Mouse (Mus musculus) stomach, postnatal 0 days (tissue): ENCODE measurements at regions not wholly inside any gene's neighbourhood (a gene's known extent, or its start where the extent isn't known, plus 50 kb on each side); places are given as distances from the start of the nearest gene placed in this dataset.

Experiments
- ATAC-seq: fragments of 200-750 bp; cut with Nextera tagmentation; 2 replicates; pipeline ENCODE4 v1.8.0; 2017; ENCODE audit not compliant: low FRiP score, low TSS enrichment
- DNase-seq: peaks from one replicate; pipeline ENCODE4 v3.0.0-alpha.2; 2016; ENCODE audit warnings: low spot score
- H3K27ac ChIP-seq: fragments of 300-500 bp; sonication (generic); replicated peaks from 2 replicates; pipeline ENCODE4 v1.5.1; 2014; ENCODE audit warnings: mild to moderate bottlenecking, control low read depth
- H3K27me3 ChIP-seq: fragments of 300-500 bp; sonication (generic); 2 replicates; pipeline ENCODE4 v1.6.1; 2014; ENCODE audit warnings: low read length; ENCODE audit not compliant: control insufficient read depth, insufficient read depth
- H3K36me3 ChIP-seq: fragments of 300-500 bp; sonication (generic); 2 replicates; pipeline ENCODE4 v1.6.1; 2014; ENCODE audit warnings: low read length, mixed read lengths; ENCODE audit not compliant: control insufficient read depth, insufficient read depth
- H3K4me1 ChIP-seq: fragments of 300-500 bp; sonication (generic); replicated peaks from 2 replicates; pipeline ENCODE4 v1.6.1; 2014; ENCODE audit warnings: antibody characterized with exemption; ENCODE audit not compliant: control insufficient read depth, insufficient read depth
- H3K4me2 ChIP-seq: fragments of 300-500 bp; sonication (generic); replicated peaks from 2 replicates; pipeline ENCODE4 v1.6.1; 2014; ENCODE audit warnings: low read depth, mild to moderate bottlenecking, control low read depth, moderate library complexity
- H3K4me3 ChIP-seq: fragments of 300-500 bp; sonication (generic); 2 replicates; pipeline ENCODE4 v1.5.1; 2014; ENCODE audit warnings: low read depth, low read length, control low read depth
- H3K9ac ChIP-seq: fragments of 300-500 bp; sonication (generic); 2 replicates; pipeline ENCODE4 v1.6.1; 2014; ENCODE audit warnings: mild to moderate bottlenecking, low read length, control low read depth, mixed read lengths
- H3K9me3 ChIP-seq: fragments of 300-500 bp; sonication (generic); 2 replicates; pipeline ENCODE4 v1.6.1; 2016; ENCODE audit warnings: low read length; ENCODE audit not compliant: control insufficient read depth
- CTCF ChIP-seq: IDR thresholded peaks from 2 replicates; pipeline ENCODE4 v1.5.1; 2016; ENCODE audit warnings: antibody characterized with exemption, low read depth, mild to moderate bottlenecking, moderate library complexity
- EP300 ChIP-seq: optimal IDR thresholded peaks from 2 replicates; pipeline ENCODE3; 2016; ENCODE audit warnings: antibody characterized with exemption
- WGBS: fragments of 180-500 bp; shearing (Covaris S2); extraction: QIAGEN DNeasy Blood & Tissue Kit; methylation state at CpG from one replicate; pipeline ENCODE4 v1.1.7; 2014; 5-methylcytosine and 5-hydroxymethylcytosine counted together

GRCm38 (mm10) chr12:29050516-29051251 is 299.1 kb downstream of the Eipr1 start:
- Histone ChIP-seq H3K4me1 (no peaks in the 10 kb centered on the region), H3K36me3 (no peaks in the 10 kb centered on the region), H3K27me3 (no peaks in the 10 kb centered on the region), H3K27ac (no peak overlapping the region), H3K4me2 (no peak overlapping the region), H3K9ac (no peak overlapping the region), H3K9me3 (no peaks in the 10 kb centered on the region), H3K4me3 (no peak overlapping the region)
- WGBS, result 45% methylated on average over 8 of the region's 8 CpGs
- TF ChIP-seq CTCF (no peak), EP300 (no peak)
- ATAC-seq (no peak), DNase-seq (no peak)

GRCm38 (mm10) chr12:29054367-29054766 is 302.8 kb downstream of the Eipr1 start:
- Histone ChIP-seq H3K27ac (no peak overlapping the region), H3K4me3 (no peak overlapping the region), H3K27me3 (no peaks in the 10 kb centered on the region), H3K36me3 (no peaks in the 10 kb centered on the region), H3K4me1 (no peaks in the 10 kb centered on the region), H3K9ac (no peak overlapping the region), H3K9me3 (no peaks in the 10 kb centered on the region), H3K4me2 (no peak overlapping the region)
- ATAC-seq (no peak; the same call in 1 of the 2 replicates), DNase-seq (no peak)
- TF ChIP-seq EP300 (no peak), CTCF (no peak)
- WGBS, result 23% methylated on average over 7 of the region's 7 CpGs

GRCm38 (mm10) chr12:29062025-29062637 is 310.5 kb downstream of the Eipr1 start:
- H3K4me3 ChIP-seq, result no peak overlapping the region
- H3K4me1 ChIP-seq, result no peaks in the 10 kb centered on the region
- H3K9me3 ChIP-seq, result no peaks in the 10 kb centered on the region
- H3K36me3 ChIP-seq, result no peaks in the 10 kb centered on the region
- H3K9ac ChIP-seq, result no peak overlapping the region
- H3K27me3 ChIP-seq, result no peaks in the 10 kb centered on the region
- ATAC-seq (no peak), DNase-seq (no peak)
- 25% methylated on average over 14 of the region's 14 CpGs for WGBS
- H3K27ac ChIP-seq, result no peak overlapping the region
- TF ChIP-seq CTCF (no peak), EP300 (no peak)
- H3K4me2 ChIP-seq, result no peak overlapping the region

- Histone ChIP-seq H3K27ac (no peak overlapping the region), H3K4me1 (no peaks in the 10 kb centered on the region), H3K27me3 (no peaks in the 10 kb centered on the region), H3K36me3 (no peaks in the 10 kb centered on the region), H3K4me3 (no peak overlapping the region), H3K9ac (no peak overlapping the region), H3K9me3 (no peaks in the 10 kb centered on the region), H3K4me2 (no peak overlapping the region)
- WGBS, result 83% methylated on average over 3 of the region's 3 CpGs
- DNase-seq, result no peak
- TF ChIP-seq EP300 (no peak), CTCF (no peak)
- ATAC-seq, result no peak
These were observed 311.2 kb downstream of the Eipr1 start for GRCm38 (mm10) chr12:29062801-29063200.

GRCm38 (mm10) chr12:29068180-29068579 is 316.6 kb downstream of the Eipr1 start:
- no peak overlapping the region for H3K27ac ChIP-seq
- H3K9me3 ChIP-seq, result no peaks in the 10 kb centered on the region
- H3K4me3 ChIP-seq, result no peak overlapping the region
- no peak overlapping the region for H3K4me2 ChIP-seq
- DNase-seq (no peak), ATAC-seq (no peak)
- no peaks in the 10 kb centered on the region for H3K4me1 ChIP-seq
- TF ChIP-seq EP300 (no peak), CTCF (peak; percentile 61)
- H3K27me3 ChIP-seq, result no peaks in the 10 kb centered on the region
- H3K9ac ChIP-seq, result no peak overlapping the region
- no peaks in the 10 kb centered on the region for H3K36me3 ChIP-seq
- 24% methylated on average over 5 of the region's 5 CpGs for WGBS

- DNase-seq, result no peak
- Histone ChIP-seq H3K27ac (no peak overlapping the region), H3K27me3 (no peaks in the 10 kb centered on the region), H3K9me3 (no peaks in the 10 kb centered on the region), H3K36me3 (no peaks in the 10 kb centered on the region), H3K9ac (no peak overlapping the region), H3K4me1 (no peaks in the 10 kb centered on the region), H3K4me3 (no peak overlapping the region), H3K4me2 (no peak overlapping the region)
- ATAC-seq, result no peak
- WGBS, result 48% methylated on average over 10 of the region's 10 CpGs
- TF ChIP-seq CTCF (no peak), EP300 (no peak)
These were observed 323.7 kb downstream of the Eipr1 start for GRCm38 (mm10) chr12:29075096-29075852.
